Mouse (Mus musculus) heart, postnatal 0 days (tissue): ENCODE data around the gene Bscl2.

ENCODE experiments used
- CTCF ChIP-seq: IDR thresholded peaks from 2 replicates; pipeline ENCODE4 v1.5.1; 2016; ENCODE audit warnings: antibody characterized with exemption, control low read depth, low read depth
- EP300 ChIP-seq: IDR thresholded peaks from 2 replicates; pipeline ENCODE4 v1.6.1; 2016; ENCODE audit warnings: antibody characterized with exemption, low read depth

GRCm38 (mm10) chr19:8815812-8816211 is 21.5 kb upstream of the Bscl2 start:
- TF ChIP-seq CTCF (peak; percentile 31), EP300 (no peak)
